Mouse (Mus musculus) kidney, adult 2 months (tissue): ENCODE data around the gene Akt1.

ENCODE experiments used
- CTCF ChIP-seq: fragments of 200-500 bp; conservative IDR thresholded peaks from 2 replicates; pipeline ENCODE4 v1.5.1; 2011; ENCODE audit warnings: low read depth, mild to moderate bottlenecking, control low read depth, low read length, moderate library complexity, mixed read lengths; ENCODE audit not compliant: insufficient read depth, insufficient read length
- POLR2A ChIP-seq: fragments of 200-500 bp; IDR thresholded peaks from one replicate; pipeline ENCODE4 v1.6.1; 2011; ENCODE audit warnings: low read depth, low read length, control low read depth

DNA sequence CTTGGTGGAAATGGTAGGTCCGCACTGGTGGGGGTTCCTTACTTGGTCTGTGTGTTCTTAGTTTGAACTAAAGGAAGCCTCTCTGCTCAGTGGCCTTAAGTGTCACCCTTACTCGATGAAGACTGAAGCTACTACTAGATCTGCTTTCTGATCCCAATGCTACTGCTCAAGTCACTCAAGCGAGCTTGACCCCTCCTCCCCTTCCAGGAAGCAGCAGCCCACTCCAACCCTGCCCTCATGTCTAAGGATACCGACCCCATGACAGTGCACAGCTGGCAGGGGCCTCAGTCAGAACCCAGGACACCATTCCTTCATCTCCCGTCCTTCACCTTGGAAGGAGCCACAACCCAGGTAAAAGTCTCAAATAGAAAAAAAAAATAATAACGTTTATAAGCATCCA is 45.5 kb upstream of the Akt1 start, which contains the start of gene Cep170b:
- TF ChIP-seq CTCF (no peak), POLR2A (no peak)
